Mouse (Mus musculus): Measurements from ENCODE around the gene Kcnd2.
"Not testable (repeated sequence)": the region's sequence is repeated elsewhere in the genome, so short reads cannot be mapped to it uniquely, and the experiment has no call there.

Kcnd2 gene

GRCm38 (mm10) chr6:21215491-21216191 is at the start of gene Kcnd2:
Gene Kcnd2, plus strand, starts transcription at chr6:21215503.
- no peak for DNase-seq (ENCODE audit: extremely low spot score, low spot score)

GRCm38 (mm10) chr6:21166611-21167010 is 48.7 kb upstream of the Kcnd2 start:
- DNase-seq (ENCODE audit: extremely low spot score, low spot score) = no peak

- no peak for DNase-seq (ENCODE audit: extremely low spot score, low spot score)
Measured at GRCm38 (mm10) chr6:21195341-21195740, 20.0 kb upstream of the Kcnd2 start.

- DNase-seq (ENCODE audit: extremely low spot score, low spot score) = peak; percentile 69
Measured at GRCm38 (mm10) chr6:21213865-21214672, 1.2 kb upstream of the Kcnd2 start.

GRCm38 (mm10) chr6:21214673-21215490 is 421 bp upstream of the Kcnd2 start:
- DNase-seq (ENCODE audit: extremely low spot score, low spot score) = peak; percentile 70

- DNase-seq (ENCODE audit: extremely low spot score, low spot score) = no peak
Measured at GRCm38 (mm10) chr6:21216206-21217020, 1.1 kb downstream of the Kcnd2 start.

GRCm38 (mm10) chr6:21217156-21217555 is 1.9 kb downstream of the Kcnd2 start:
- no peak for DNase-seq (ENCODE audit: extremely low spot score, low spot score)

GRCm38 (mm10) chr6:21226124-21226523 is 10.8 kb downstream of the Kcnd2 start:
- no peak for DNase-seq (ENCODE audit: extremely low spot score, low spot score)

- no peak for DNase-seq (ENCODE audit: extremely low spot score, low spot score)
Measured at GRCm38 (mm10) chr6:21259031-21259430, 43.7 kb downstream of the Kcnd2 start.

GRCm38 (mm10) chr6:21267897-21268296 is 52.6 kb downstream of the Kcnd2 start:
- no peak for DNase-seq (ENCODE audit: extremely low spot score, low spot score)

- no peak for DNase-seq (ENCODE audit: extremely low spot score, low spot score)
Measured at GRCm38 (mm10) chr6:21277343-21277933, 62.1 kb downstream of the Kcnd2 start.

GRCm38 (mm10) chr6:21304943-21305342 is 89.6 kb downstream of the Kcnd2 start:
- DNase-seq (ENCODE audit: extremely low spot score, low spot score) = no peak

- no peak for DNase-seq (ENCODE audit: extremely low spot score, low spot score)
Measured at GRCm38 (mm10) chr6:21310159-21310558, 94.9 kb downstream of the Kcnd2 start.

- DNase-seq (ENCODE audit: extremely low spot score, low spot score) = no peak
Measured at GRCm38 (mm10) chr6:21321407-21321806, 106.1 kb downstream of the Kcnd2 start.

- DNase-seq (ENCODE audit: extremely low spot score, low spot score) = no peak
Measured at GRCm38 (mm10) chr6:21322211-21322610, 106.9 kb downstream of the Kcnd2 start.

- no peak for DNase-seq (ENCODE audit: extremely low spot score, low spot score)
Measured at GRCm38 (mm10) chr6:21325251-21325650, 109.9 kb downstream of the Kcnd2 start.

GRCm38 (mm10) chr6:21327081-21327737 is 111.9 kb downstream of the Kcnd2 start:
- no peak for DNase-seq (ENCODE audit: extremely low spot score, low spot score)

GRCm38 (mm10) chr6:21385298-21385697 is 170.0 kb downstream of the Kcnd2 start:
- DNase-seq (ENCODE audit: extremely low spot score, low spot score) = not testable (repeated sequence)

- DNase-seq (ENCODE audit: extremely low spot score, low spot score) = no peak
Measured at GRCm38 (mm10) chr6:21391776-21392175, 176.5 kb downstream of the Kcnd2 start.

- no peak for DNase-seq (ENCODE audit: extremely low spot score, low spot score)
Measured at GRCm38 (mm10) chr6:21413656-21414055, 198.4 kb downstream of the Kcnd2 start.
